In the genomic region with DNA sequence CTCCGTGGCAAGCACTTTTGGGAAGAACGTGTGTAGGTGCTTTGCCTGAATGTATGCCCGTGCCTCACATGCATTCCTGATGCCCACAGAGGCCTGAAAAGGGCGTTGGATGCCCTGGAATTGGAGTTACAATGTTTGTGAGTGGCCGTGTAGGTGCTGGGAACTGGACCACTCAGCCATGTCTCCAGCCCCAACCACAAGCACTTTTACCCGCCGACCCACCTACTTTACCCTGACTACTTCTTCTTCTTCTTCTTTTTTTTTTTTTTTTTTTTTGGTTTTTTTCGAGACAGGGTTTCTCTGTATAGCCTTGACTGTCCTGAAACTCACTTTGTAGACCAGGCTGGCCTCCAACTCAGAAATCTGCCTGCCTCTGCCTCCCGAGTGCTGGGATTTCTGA, we compare ENCODE assay signal across 15 mouse cellular contexts. TPM values are rescaled to one million over a fixed set of nuclear protein-coding genes. Genes with fewer than 3 reads are reported as not detected.
DNase-seq lines count a peak whose midpoint lies in the region; ATAC-seq and TF ChIP-seq lines count a peak whose summit lies in the region.
"Not testable (repeated sequence)": the region's sequence is repeated elsewhere in the genome, so short reads cannot be mapped to it uniquely, and the experiment has no call there.
"Had no signal": no experiment of that assay in that cellular context is flagged by ENCODE, and none has a peak within 500 bp of the region (broad histone marks: within the 10 kb centered on the region; RNA-seq: fewer than 3 reads in every experiment).

No protein-coding gene starts in this region.

- not testable (repeated sequence) for ATAC-seq in liver, postnatal 0 days

- H3K9ac ChIP-seq in CH12.LX (ENCODE audit: insufficient read depth, low read depth); liver, postnatal 0 days (replicated peaks): not testable (repeated sequence)

- H3K4me3 ChIP-seq in CH12.LX (replicated peaks in 1 of 3; ENCODE audit: low read depth in 2 of 3, low read length in 2 of 3, poor library complexity in 1 of 3); liver, postnatal 0 days (ENCODE audit: low read depth, low read length): not testable (repeated sequence)

- not testable (repeated sequence) for H3K27ac ChIP-seq in CH12.LX (ENCODE audit: insufficient read depth, low read depth)
- peak overlapping the region; percentile 34; the same call in 1 of the 2 replicates for H3K27ac ChIP-seq in liver, postnatal 0 days (ENCODE audit: low read depth)

- not testable (repeated sequence) for H3K79me2 ChIP-seq in CH12.LX (replicated peaks; ENCODE audit: control insufficient read depth, extremely low read depth, insufficient read depth, poor library complexity, severe bottlenecking)

- in situ Hi-C loops in CH12.LX (cut with MboI; ENCODE audit: low pct_ligation_motif_present, low pct_unique_long_range_greater_than_20kb, low sequenced_read_pairs): not testable (repeated sequence)

- dilution Hi-C loops in CH12.LX (cut with MboI; ENCODE audit: extremely low pct_ligation_motif_present, extremely low pct_unique_long_range_greater_than_20kb, low sequenced_read_pairs): not testable (repeated sequence)

- peaks cover 26 to 61% of the 10 kb centered on the region in 2 experiments for H3K36me3 ChIP-seq in CH12.LX (replicated peaks in 1 of 2; ENCODE audit: control insufficient read depth in 1 of 2, insufficient read depth in 1 of 2, low read length in 1 of 2)
- peaks cover 31% of the 10 kb centered on the region for H3K36me3 ChIP-seq in liver, postnatal 0 days (replicated peaks; ENCODE audit: insufficient read depth, low read length)

- not testable (repeated sequence) for TF ChIP-seq CTCF in CH12.LX (conservative IDR thresholded peaks at IDR 0.05 in 1 of 2, IDR thresholded peaks at IDR 0.05 in 1 of 2; ENCODE audit: low read depth in 2 of 2, low read length in 2 of 2); liver, postnatal 0 days (IDR thresholded peaks at IDR 0.05; ENCODE audit: low read depth)

- TF ChIP-seq RAD21 in CH12.LX (IDR thresholded peaks at IDR 0.05; ENCODE audit: low read depth, low read length): not testable (repeated sequence)

- not testable (repeated sequence) for TF ChIP-seq EP300 in CH12.LX (IDR thresholded peaks at IDR 0.05; ENCODE audit: low read length); liver, postnatal 0 days (IDR thresholded peaks at IDR 0.05; ENCODE audit: low read depth)

- H3K4me2 ChIP-seq in CH12.LX (ENCODE audit: insufficient read depth, low read depth, poor library complexity, severe bottlenecking); liver, postnatal 0 days (ENCODE audit: low read depth, low read length): not testable (repeated sequence)

- peaks cover 19 to 77% of the 10 kb centered on the region in 2 experiments for H3K4me1 ChIP-seq in CH12.LX (ENCODE audit: control insufficient read depth in 1 of 2, insufficient read depth in 2 of 2)
- H3K4me1 ChIP-seq in liver, postnatal 0 days (ENCODE audit: insufficient read depth): peaks cover 46% of the 10 kb centered on the region

- H3K9me3 ChIP-seq in CH12.LX (replicated peaks; ENCODE audit: low read length); liver, postnatal 0 days (ENCODE audit: low read length): not testable (repeated sequence)

- not testable (repeated sequence) for DNase-seq in CH12.LX (ENCODE audit: extremely low read depth); liver, postnatal 0 days
- peak; percentile 2 for DNase-seq in liver
- peak; percentile 41 to 52 for DNase-seq in spleen, adult 18-20 months
- peak; percentile 77 to 82 for DNase-seq in spleen, postnatal 36 days (ENCODE audit: low spot score in 2 of 2)

- H3K27me3 ChIP-seq in CH12.LX (replicated peaks); liver, postnatal 0 days (ENCODE audit: insufficient read depth, low read length): not testable (repeated sequence)

- TF ChIP-seq POLR2A in CH12.LX (IDR thresholded peaks at IDR 0.05; ENCODE audit: low read depth, low read length): not testable (repeated sequence)

- WGBS in liver, postnatal 0 days (ENCODE audit: insufficient replicate concordance): 58% methylated on average over 9 of the region's 9 CpGs

TF ChIP-seq in CH12.LX, 34 proteins besides CTCF, POLR2A, EP300 and RAD21:
- TF ChIP-seq ZNF384 (IDR thresholded peaks at IDR 0.05; ENCODE audit: low read depth, low read length): peak; percentile 67

RNA-seq across cellular contexts. Expression of gene Rhbdf2, which starts 15.7 kb away (rescaled TPM):
- total RNA-seq in CH12.LX (2012; rRNA removed): 8.5 and 12.1 TPM in 2 replicates
- 3.1 and 3.4 TPM in 2 replicates for total RNA-seq in CH12.LX (2014; rRNA removed)
- polyA plus RNA-seq in CH12.LX (2012; ENCODE audit: insufficient read length, low read depth): 11.8 and 14.7 TPM in 2 replicates
- polyA plus RNA-seq in liver, postnatal 0 days (2015; fragmentation: Nextera tagmentation; extraction: Ambion mirVana): 4.9 and 6.2 TPM in 2 replicates

RNA-seq across cellular contexts. Expression of gene Aanat, which starts 24.9 kb away (rescaled TPM):
- total RNA-seq in CH12.LX (2012; rRNA removed): not detected in 2 replicates
- not detected in 2 replicates for total RNA-seq in CH12.LX (2014; rRNA removed)
- polyA plus RNA-seq in CH12.LX (2012; ENCODE audit: insufficient read length, low read depth): not detected in 2 replicates
- polyA plus RNA-seq in liver, postnatal 0 days (2015; fragmentation: Nextera tagmentation; extraction: Ambion mirVana): not detected in 2 replicates
- total RNA-seq: adrenal gland, adult 2 months; adrenal gland, postnatal 10 days; adrenal gland, postnatal 25 days; adrenal gland, postnatal 4 days; MEL had no signal
- polyA plus RNA-seq: adrenal gland, adult 2 months; CD4-positive, CD25-positive, alpha-beta regulatory T cell, adult 4 months; embryonic facial prominence, embryonic 10.5 days; embryonic facial prominence, embryonic 12.5 days; embryonic facial prominence, embryonic 14.5 days; forebrain, embryonic 11.5 days had no signal

RNA-seq across cellular contexts. Expression of gene Ube2o, which starts 29.9 kb away (rescaled TPM):
- total RNA-seq in CH12.LX (2012; rRNA removed) (37.6 and 42.8 TPM in 2 replicates), CH12.LX (2014; rRNA removed) (12.6 and 12.7 TPM in 2 replicates)
- 50.5 and 61.7 TPM in 2 replicates for polyA plus RNA-seq in CH12.LX (2012; ENCODE audit: insufficient read length, low read depth)
- polyA plus RNA-seq in liver, postnatal 0 days (2015; fragmentation: Nextera tagmentation; extraction: Ambion mirVana): 15.2 and 16.3 TPM in 2 replicates

RNA-seq across cellular contexts. Expression of gene Prcd, which starts 42.2 kb away (rescaled TPM):
- total RNA-seq in CH12.LX (2012; rRNA removed) (not detected in 2 replicates), CH12.LX (2014; rRNA removed) (not detected in 2 replicates)
- polyA plus RNA-seq in CH12.LX (2012; ENCODE audit: insufficient read length, low read depth): not detected in 2 replicates
- 0.32 TPM in 1 of 2 replicates, not detected in the other for polyA plus RNA-seq in liver, postnatal 0 days (2015; fragmentation: Nextera tagmentation; extraction: Ambion mirVana)
- polyA plus RNA-seq: CD4-positive, CD25-positive, alpha-beta regulatory T cell, adult 4 months had no signal

RNA-seq across cellular contexts. Expression of gene Cygb, which starts 42.9 kb away (rescaled TPM):
- not detected in 2 replicates for total RNA-seq in CH12.LX (2012; rRNA removed)
- not detected in 2 replicates for total RNA-seq in CH12.LX (2014; rRNA removed)
- polyA plus RNA-seq in CH12.LX (2012; ENCODE audit: insufficient read length, low read depth): 0.11 TPM in 1 of 2 replicates, not detected in the other
- 3.6 and 3.7 TPM in 2 replicates for polyA plus RNA-seq in liver, postnatal 0 days (2015; fragmentation: Nextera tagmentation; extraction: Ambion mirVana)
- polyA plus RNA-seq: CD4-positive, CD25-positive, alpha-beta regulatory T cell, adult 4 months had no signal
